In the genomic region with DNA sequence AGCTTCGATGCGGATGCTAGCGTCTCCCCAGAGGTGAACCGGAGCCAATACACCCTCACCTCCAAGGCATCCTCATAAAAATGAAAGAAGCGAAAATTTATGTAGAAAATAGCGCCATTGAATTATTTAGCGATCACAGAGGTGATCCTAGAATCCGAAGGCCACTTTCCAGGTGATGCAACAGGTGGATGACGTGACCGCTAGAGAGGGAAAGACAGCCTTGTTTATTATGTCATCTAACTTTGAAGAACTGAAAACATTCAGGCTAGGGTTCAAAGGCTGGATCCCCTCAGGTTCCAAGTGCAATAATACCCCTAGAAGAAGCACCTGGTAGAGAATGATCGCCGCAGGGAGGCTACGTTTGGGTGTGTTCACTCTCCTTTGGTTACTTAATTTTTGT, we compare ENCODE assay signal across 8 mouse cellular contexts. TPM values are rescaled to one million over a fixed set of nuclear protein-coding genes. Genes with fewer than 3 reads are reported as not detected.
DNase-seq lines count a peak whose midpoint lies in the region; ATAC-seq lines count a peak whose summit lies in the region.

No protein-coding gene starts in this region.

- no peaks in the 10 kb centered on the region; the same call in 1 of the 2 replicates for H3K9me3 ChIP-seq in heart, embryonic 12.5 days (replicated peaks)
- H3K9me3 ChIP-seq in forebrain, embryonic 16.5 days (ENCODE audit: control insufficient read depth, low read length), result no peaks in the 10 kb centered on the region
- no peaks in the 10 kb centered on the region for H3K9me3 ChIP-seq in midbrain, embryonic 12.5 days

- H3K27ac ChIP-seq in heart, embryonic 12.5 days (ENCODE audit: poor library complexity, severe bottlenecking), result no peak overlapping the region
- H3K27ac ChIP-seq in forebrain, embryonic 16.5 days (ENCODE audit: low read length), result no peak overlapping the region
- no peak overlapping the region for H3K27ac ChIP-seq in midbrain, embryonic 12.5 days (replicated peaks)

- peak overlapping the region; percentile 73 for H3K9ac ChIP-seq in heart, embryonic 12.5 days
- no peak overlapping the region for H3K9ac ChIP-seq in forebrain, embryonic 16.5 days (replicated peaks; ENCODE audit: low read depth, low read length)
- no peak overlapping the region for H3K9ac ChIP-seq in midbrain, embryonic 12.5 days (replicated peaks)

- WGBS in heart, embryonic 12.5 days, result 10% methylated on average over 13 of the region's 13 CpGs
- WGBS in forebrain, embryonic 16.5 days, result 10% methylated on average over 12 of the region's 13 CpGs
- WGBS in midbrain, embryonic 12.5 days, result 9% methylated on average over 13 of the region's 13 CpGs

- H3K36me3 ChIP-seq in heart, embryonic 12.5 days, result no peaks in the 10 kb centered on the region
- H3K36me3 ChIP-seq in forebrain, embryonic 16.5 days (ENCODE audit: control insufficient read depth, insufficient read depth), result no peaks in the 10 kb centered on the region
- no peaks in the 10 kb centered on the region for H3K36me3 ChIP-seq in midbrain, embryonic 12.5 days

- no peak for ATAC-seq in heart, embryonic 12.5 days (ENCODE audit: insufficient number of reproducible peaks, low FRiP score)
- ATAC-seq in forebrain, embryonic 16.5 days, result no peak
- no peak for ATAC-seq in midbrain, embryonic 12.5 days (ENCODE audit: low FRiP score, low read depth)
- ATAC-seq in erythroid progenitor cell, adult 5-6 weeks (replicated peaks; ENCODE audit: low FRiP score, poor library complexity, severe bottlenecking), result no peak

- no peak for DNase-seq in heart, postnatal 4 days
- peak; percentile 26 for DNase-seq in brain, adult 2 months (ENCODE audit: low read depth, low spot score)
- peak; percentile 19 to 21 for DNase-seq in kidney, postnatal 36 days
- DNase-seq in gastrocnemius, adult 18-20 months (ENCODE audit: low spot score), result no peak

- H3K4me3 ChIP-seq in heart, embryonic 12.5 days, result peak overlapping the region; percentile 61
- H3K4me3 ChIP-seq in forebrain, embryonic 16.5 days (replicated peaks; ENCODE audit: low read length), result peak overlapping the region; percentile 38
- peak overlapping the region; percentile 36 for H3K4me3 ChIP-seq in midbrain, embryonic 12.5 days

- H3K4me1 ChIP-seq in heart, embryonic 12.5 days (replicated peaks), result peaks cover 5% of the 10 kb centered on the region
- H3K4me1 ChIP-seq in forebrain, embryonic 16.5 days (replicated peaks; ENCODE audit: control insufficient read depth, insufficient read depth, low read length), result peaks cover 6% of the 10 kb centered on the region
- peaks cover 7% of the 10 kb centered on the region for H3K4me1 ChIP-seq in midbrain, embryonic 12.5 days

- H3K4me2 ChIP-seq in heart, embryonic 12.5 days, result peak overlapping the region; percentile 91
- peak overlapping the region; percentile 58 for H3K4me2 ChIP-seq in forebrain, embryonic 16.5 days (ENCODE audit: low read length)
- peak overlapping the region; percentile 53 for H3K4me2 ChIP-seq in midbrain, embryonic 12.5 days (replicated peaks)

- H3K27me3 ChIP-seq in heart, embryonic 12.5 days (replicated peaks), result no peaks in the 10 kb centered on the region
- no peaks in the 10 kb centered on the region for H3K27me3 ChIP-seq in forebrain, embryonic 16.5 days (replicated peaks; ENCODE audit: control insufficient read depth, insufficient read depth, low read length)
- H3K27me3 ChIP-seq in midbrain, embryonic 12.5 days, result no peaks in the 10 kb centered on the region

RNA-seq across cellular contexts. Expression of gene Desi2, which starts 1.2 kb away (rescaled TPM):
- 29.9 and 30.0 TPM in 2 replicates for polyA plus RNA-seq in heart, embryonic 12.5 days (2016; fragmentation: Nextera tagmentation; extraction: Ambion mirVana)
- total RNA-seq in heart, postnatal 4 days (2021), result 10 to 100 TPM; 26.8 to 26.9 TPM
- 17.7 and 19.9 TPM in 2 replicates for polyA plus RNA-seq in forebrain, embryonic 16.5 days (2015; fragmentation: Nextera tagmentation; extraction: Ambion mirVana)
- polyA plus RNA-seq in midbrain, embryonic 12.5 days (2016; fragmentation: Nextera tagmentation; extraction: Ambion mirVana), result 19.6 and 20.5 TPM in 2 replicates
- total RNA-seq in gastrocnemius, adult 18-20 months (2021), result 10 to 100 TPM; 33.8 to 36.0 TPM
- 2.5 and 6.8 TPM in 2 replicates for total RNA-seq in erythroid progenitor cell, adult 5-6 weeks (2015; ENCODE audit: low replicate concordance)
- total RNA-seq in erythroid progenitor cell, adult 5-6 weeks (2017; ENCODE audit: low replicate concordance), result 1.1 and 1.9 TPM in 2 replicates

Comparison
In these comparisons a context has a peak if more than half of its experiments do, and no peak if none do; other contexts are left out.
1. DNase-seq: peak in brain, adult 2 months (single experiment) and kidney, postnatal 36 days (2 of 2); none in heart, postnatal 4 days (single experiment) and gastrocnemius, adult 18-20 months (single experiment).
2. Peak in every context shown above with its lines, with median percentiles within 50 percentile points of each other: H3K4me2 ChIP-seq and H3K4me3 ChIP-seq.